ENCODE assay signal across 23 mouse cellular contexts in genomic region chr4:12801186-12801585, GRCm38 (mm10).
"Had no signal": no experiment of that assay in that cellular context is flagged by ENCODE, and none has a peak within 500 bp of the region (broad histone marks: within the 10 kb centered on the region; RNA-seq: fewer than 3 reads in every experiment).

No protein-coding gene starts in this region.

- H3K4me1 ChIP-seq: forebrain, embryonic 15.5 days; hindbrain, embryonic 13.5 days; hindbrain, embryonic 15.5 days; kidney, embryonic 15.5 days; limb, embryonic 13.5 days; limb, embryonic 15.5 days; liver, embryonic 12.5 days had no signal

- DNase-seq: forebrain, postnatal 0 days; gastrocnemius, postnatal 14 days; gastrocnemius, postnatal 36 days; kidney, adult 11 months; kidney, adult 2 months; kidney, adult 9 months; kidney, postnatal 14 days; kidney, postnatal 36 days; layer of hippocampus, adult 9-11 months; layer of hippocampus, postnatal 36 days; left cerebral cortex, postnatal 4 days; lung, adult 18-20 months had no signal

- H3K27ac ChIP-seq: forebrain, embryonic 15.5 days; hindbrain, embryonic 13.5 days; hindbrain, embryonic 15.5 days; hindbrain, postnatal 0 days; kidney, embryonic 15.5 days; kidney, postnatal 0 days; limb, embryonic 13.5 days; limb, embryonic 15.5 days; liver, embryonic 12.5 days; liver, embryonic 14.5 days had no signal

- H3K9me3 ChIP-seq: forebrain, embryonic 15.5 days; hindbrain, embryonic 13.5 days; hindbrain, embryonic 15.5 days; kidney, embryonic 15.5 days; limb, embryonic 13.5 days; limb, embryonic 15.5 days; liver, embryonic 12.5 days had no signal

- H3K27me3 ChIP-seq: forebrain, embryonic 15.5 days; hindbrain, embryonic 13.5 days; hindbrain, embryonic 15.5 days; kidney, embryonic 15.5 days; limb, embryonic 13.5 days; limb, embryonic 15.5 days; liver, embryonic 12.5 days had no signal

- H3K36me3 ChIP-seq: forebrain, embryonic 15.5 days; hindbrain, embryonic 13.5 days; hindbrain, embryonic 15.5 days; kidney, embryonic 15.5 days; limb, embryonic 13.5 days; limb, embryonic 15.5 days; liver, embryonic 12.5 days had no signal

- H3K4me3 ChIP-seq: forebrain, embryonic 15.5 days; hindbrain, embryonic 13.5 days; hindbrain, embryonic 15.5 days; kidney, embryonic 15.5 days; limb, embryonic 13.5 days; limb, embryonic 15.5 days; liver, embryonic 12.5 days had no signal

- H3K9ac ChIP-seq: forebrain, embryonic 15.5 days; forebrain, postnatal 0 days; hindbrain, embryonic 13.5 days; hindbrain, embryonic 15.5 days; kidney, embryonic 15.5 days; limb, embryonic 13.5 days; limb, embryonic 15.5 days; liver, embryonic 12.5 days; liver, embryonic 14.5 days had no signal

- H3K4me2 ChIP-seq: forebrain, embryonic 15.5 days; hindbrain, embryonic 13.5 days; hindbrain, embryonic 15.5 days; kidney, embryonic 15.5 days; limb, embryonic 13.5 days; limb, embryonic 15.5 days; liver, embryonic 12.5 days had no signal

- ATAC-seq: forebrain, embryonic 15.5 days; forebrain, postnatal 0 days; hindbrain, postnatal 0 days; intestine, embryonic 16.5 days; liver, embryonic 12.5 days had no signal
